Mouse (Mus musculus) left cerebral cortex, adult 2 months (tissue): ENCODE measurements around the gene Gid8. TPM values are rescaled to one million over a fixed set of nuclear protein-coding genes. Genes with fewer than 3 reads are reported as not detected.
A peak's percentile ranks its signal among the peaks of the same experiment; 100 is the strongest.
"Not testable (repeated sequence)": the region's sequence is repeated elsewhere in the genome, so short reads cannot be mapped to it uniquely, and the experiment has no call there.

ENCODE experiments used
- DNase-seq, 2 experiments: peaks; one replicate each; pipeline ENCODE4 v3.0.0; 2021 to 2022; ENCODE audit warnings: low spot score in 2 of 2, mixed read lengths in 1 of 2; ENCODE audit errors: extremely low spot score in 1 of 2
- H3K27ac ChIP-seq: fragments of 200-600 bp; 2 replicates; pipeline ENCODE4 v1.8.1; 2022
- H3K4me3 ChIP-seq: fragments of 200-600 bp; 2 replicates; pipeline ENCODE4 v1.8.1; 2022
- CTCF ChIP-seq: fragments of 200-600 bp; IDR thresholded peaks from 2 replicates; pipeline ENCODE4 v1.8.1; 2022; ENCODE audit warnings: antibody characterized with exemption, mild to moderate bottlenecking, moderate library complexity
- intact Hi-C: fragments of 180-260 bp; cut with DNase I; formaldehyde crosslinking; loops from one replicate; pipeline ENCODE4 v1.15.1; 2025
- total RNA-seq, 2 experiments: library from RNA; stranded (reverse); gene quantifications; 2 replicates each; pipeline ENCODE4 v1.2.3; 2021

Gid8 gene
- total RNA-seq, 2 experiments from 2014 or later, result 62.9 to 65.5 TPM

DNA sequence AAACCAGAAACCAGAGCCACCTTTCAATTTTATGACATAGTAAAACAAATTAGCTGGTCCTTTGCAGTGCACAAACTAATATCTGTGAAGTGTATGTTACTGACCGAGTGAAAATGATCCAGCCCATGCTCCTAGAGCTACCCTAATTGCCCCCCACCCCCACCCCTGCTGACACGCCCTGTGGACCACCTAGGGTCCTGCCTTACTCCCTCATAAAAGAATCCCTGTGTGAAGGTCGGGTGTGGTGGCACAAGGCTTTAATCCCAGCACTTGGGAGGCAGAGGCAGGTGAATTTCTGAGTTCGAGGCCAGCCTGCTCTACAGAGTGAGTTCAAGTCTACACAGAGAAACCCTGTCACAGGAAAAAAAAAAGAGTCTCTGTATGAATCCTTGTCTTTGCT lies 1.6 kb downstream of the Gid8 start:
- peak overlapping the region; percentile 94; the same call in 1 of the 2 replicates for H3K4me3 ChIP-seq
- no peak for DNase-seq
- no peak for TF ChIP-seq CTCF
- intact Hi-C loops, result no loop called here
- no peak overlapping the region for H3K27ac ChIP-seq

DNA sequence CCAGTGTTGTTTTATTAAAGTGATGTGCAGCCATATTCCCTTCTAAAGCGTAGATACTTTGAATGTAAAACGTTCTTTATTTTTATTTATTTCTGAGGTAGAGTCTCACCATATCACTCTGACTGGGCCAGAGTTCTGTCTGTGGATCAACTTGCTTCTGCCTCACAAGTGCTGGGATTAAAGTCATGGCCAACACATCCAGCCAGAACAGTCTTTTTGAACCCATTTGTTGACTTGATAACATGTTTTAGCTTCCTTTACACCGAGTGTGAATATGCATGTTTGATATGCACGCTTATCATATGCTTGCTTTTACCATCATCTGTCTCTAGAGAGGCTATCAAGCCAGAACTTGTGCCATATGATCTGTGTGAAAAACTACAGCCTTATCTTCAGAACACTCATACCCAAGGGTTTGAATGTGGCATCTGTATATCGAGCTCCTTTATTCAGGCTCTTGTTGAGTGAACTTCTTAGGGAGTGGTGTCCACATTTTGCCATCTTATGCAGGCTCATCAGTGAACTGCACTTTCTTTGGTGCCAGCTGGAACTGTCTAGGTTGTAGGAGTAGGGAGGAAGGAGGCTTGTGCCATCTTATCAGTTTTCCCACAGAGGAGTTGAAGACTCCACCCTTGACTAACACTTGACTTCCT lies 2.2 kb downstream of the Gid8 start:
- intact Hi-C loops, result no loop called here
- TF ChIP-seq CTCF, result no peak
- Histone ChIP-seq H3K27ac (no peak overlapping the region), H3K4me3 (no peak overlapping the region)
- DNase-seq, result no peak

DNA sequence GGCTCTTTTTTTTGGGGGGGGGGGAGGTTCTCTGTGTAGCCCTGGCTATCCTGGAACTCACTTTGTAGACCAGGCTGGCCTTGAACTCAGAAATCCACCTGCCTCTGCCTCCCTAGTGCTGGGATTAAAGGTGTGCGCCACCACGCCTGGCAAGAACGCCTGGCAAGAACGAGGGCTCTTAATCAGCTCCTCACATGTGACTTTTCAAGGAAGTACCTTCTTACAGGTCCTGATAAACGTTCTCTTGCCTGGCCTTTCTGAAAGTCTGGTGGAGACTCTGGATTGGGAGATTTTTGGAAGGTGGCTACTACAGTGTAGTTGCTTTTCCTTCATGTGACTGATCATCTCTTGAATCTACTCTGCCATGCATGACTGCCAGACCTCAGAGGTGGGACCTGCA lies 12.8 kb downstream of the Gid8 start:
- intact Hi-C loops, result loop anchor here (5.0 kb wide), 2 partner anchors 40 to 55 kb away; no protein-coding TSS in a partner anchor
- not testable (repeated sequence) for H3K4me3 ChIP-seq, DNase-seq, H3K27ac ChIP-seq

DNA sequence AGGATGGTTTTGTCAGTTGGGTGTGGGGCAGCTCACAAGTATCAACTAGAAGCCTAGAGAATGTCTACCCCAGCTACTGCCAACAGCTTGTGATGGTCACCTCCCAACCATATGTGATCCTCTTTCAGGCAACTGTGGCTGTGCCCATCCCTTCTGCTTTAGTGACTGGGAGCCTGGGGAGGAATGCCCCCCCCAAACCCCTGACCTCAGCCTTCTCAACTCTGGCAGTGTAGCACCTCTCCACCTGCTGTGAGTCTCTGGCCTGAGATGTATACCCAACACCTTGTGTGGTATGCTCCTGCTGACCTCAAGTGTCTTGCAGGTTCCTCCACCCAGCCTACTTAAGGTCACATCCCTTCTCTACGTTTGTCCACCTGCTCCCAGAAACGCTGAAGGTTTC lies 13.9 kb downstream of the Gid8 start:
- no peak for TF ChIP-seq CTCF
- intact Hi-C loops, result loop anchor here (5.0 kb wide), 2 partner anchors 42 to 57 kb away; no protein-coding TSS in a partner anchor

DNA sequence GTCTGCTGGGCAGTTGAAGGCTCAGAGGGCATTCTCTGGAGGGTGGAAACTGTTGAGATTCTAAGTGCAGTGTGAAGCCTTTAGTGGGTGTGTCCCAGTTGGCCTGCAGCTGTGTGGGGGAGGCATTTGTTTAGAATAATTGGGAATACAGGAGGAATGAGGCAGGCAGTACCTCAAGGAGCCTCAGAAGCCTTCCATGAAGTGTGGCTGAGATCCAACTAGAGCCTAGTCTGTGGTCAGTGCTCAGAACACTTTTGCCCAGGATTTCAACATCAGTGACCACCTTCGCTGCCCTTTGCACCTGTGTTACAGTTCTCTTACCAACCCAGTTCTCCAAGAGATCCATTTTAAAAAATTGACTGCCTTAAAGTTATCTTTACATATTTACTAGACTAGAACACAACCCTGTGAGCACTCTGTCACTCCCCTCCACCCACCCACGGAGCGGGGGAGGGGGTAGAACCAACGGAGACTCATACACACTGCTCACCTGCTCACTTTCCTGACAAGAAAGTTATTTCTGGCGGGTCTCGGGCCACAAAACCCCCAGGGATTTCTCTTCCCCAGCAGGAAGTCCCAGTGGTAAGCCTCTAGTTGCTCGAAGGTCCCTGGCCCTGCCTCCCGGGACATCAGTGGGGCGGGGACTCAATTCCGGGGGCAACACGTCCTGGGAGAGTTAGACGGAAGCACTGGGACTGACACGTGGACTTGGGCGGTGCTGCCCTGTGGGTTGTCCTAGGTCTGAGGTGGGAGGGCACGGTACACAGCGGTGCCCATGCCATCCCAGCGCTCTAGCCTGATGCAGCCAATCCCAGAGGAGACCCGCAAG lies 14.9 kb downstream of the Gid8 start, which contains the start of gene Slc17a9:
TSS of gene Slc17a9 (plus strand) at position 679 of the 829 bp plus-strand sequence.
- H3K27ac ChIP-seq, result no peak within 1 kb of the TSS
- intact Hi-C loops, result loop anchor here (5.0 kb wide), 2 partner anchors 42 to 57 kb away; no protein-coding TSS in a partner anchor
- no peak within 1 kb of the TSS for H3K4me3 ChIP-seq
- no peak for TF ChIP-seq CTCF
- no peak for DNase-seq

More for the DNA sequence above, 13.9 kb downstream of the Gid8 start:
- no peak for DNase-seq
- H3K27ac ChIP-seq, result no peak overlapping the region
- no peak overlapping the region for H3K4me3 ChIP-seq

DNA sequence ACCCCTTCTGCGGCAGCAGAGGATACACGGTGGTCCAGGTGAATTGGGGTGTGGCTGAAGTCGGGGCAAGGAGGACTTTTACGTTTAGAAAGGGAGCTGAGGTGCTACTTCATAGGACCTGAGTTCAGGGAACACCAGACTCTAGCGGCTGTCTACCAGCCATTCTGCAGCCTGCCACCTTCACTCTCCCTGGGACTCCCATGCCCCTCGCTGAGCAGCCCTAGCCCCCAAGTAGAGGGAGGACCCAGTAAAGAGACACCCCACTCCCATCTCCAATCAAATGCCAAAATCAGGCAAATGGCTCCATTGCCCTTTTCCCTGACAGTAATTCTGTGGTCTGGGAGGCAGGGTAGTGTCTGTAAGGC lies 15.5 kb downstream of the Gid8 start:
- intact Hi-C loops, result no loop called here
- DNase-seq, result no peak
- Histone ChIP-seq H3K27ac (no peak overlapping the region), H3K4me3 (no peak overlapping the region)
- no peak for TF ChIP-seq CTCF

DNA sequence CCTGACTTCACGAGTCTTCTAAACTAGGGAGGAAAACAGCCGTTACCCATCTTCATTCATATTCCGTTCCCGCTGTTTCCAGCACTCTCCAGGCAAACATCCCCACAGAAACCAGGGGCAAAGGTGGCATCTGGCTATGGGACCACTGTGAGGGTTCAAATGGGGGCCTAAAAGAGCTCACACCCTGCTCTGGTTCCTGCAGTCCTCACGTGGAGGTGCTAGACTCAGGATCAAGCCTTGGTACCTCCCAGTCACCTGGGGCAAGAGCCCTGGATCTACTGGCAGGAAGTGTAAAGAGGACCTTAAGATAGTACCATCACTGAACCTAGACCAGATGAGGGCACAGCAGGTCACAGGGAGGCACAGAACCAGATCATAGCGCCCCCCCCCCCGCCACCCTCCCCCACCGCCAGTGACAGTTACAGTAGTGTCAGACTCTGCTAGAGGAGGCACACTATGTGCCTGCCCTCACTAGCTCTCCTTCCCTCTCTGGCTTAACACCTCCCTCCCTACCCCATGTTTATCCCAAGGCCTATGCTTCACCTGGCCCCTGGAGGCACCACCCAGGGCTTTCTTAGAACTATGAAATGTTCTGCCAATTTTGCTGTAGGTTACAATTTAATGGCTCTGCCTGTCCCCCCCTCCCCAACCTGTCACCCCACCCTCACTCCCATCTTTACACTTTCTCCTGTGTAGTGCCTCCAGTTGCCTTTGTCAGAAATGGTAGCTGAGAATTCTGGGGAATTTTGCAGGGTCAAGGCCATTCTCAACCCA lies 16.1 kb downstream of the Gid8 start:
- no peak overlapping the region for H3K27ac ChIP-seq
- no peak for TF ChIP-seq CTCF
- intact Hi-C loops, result no loop called here

DNA sequence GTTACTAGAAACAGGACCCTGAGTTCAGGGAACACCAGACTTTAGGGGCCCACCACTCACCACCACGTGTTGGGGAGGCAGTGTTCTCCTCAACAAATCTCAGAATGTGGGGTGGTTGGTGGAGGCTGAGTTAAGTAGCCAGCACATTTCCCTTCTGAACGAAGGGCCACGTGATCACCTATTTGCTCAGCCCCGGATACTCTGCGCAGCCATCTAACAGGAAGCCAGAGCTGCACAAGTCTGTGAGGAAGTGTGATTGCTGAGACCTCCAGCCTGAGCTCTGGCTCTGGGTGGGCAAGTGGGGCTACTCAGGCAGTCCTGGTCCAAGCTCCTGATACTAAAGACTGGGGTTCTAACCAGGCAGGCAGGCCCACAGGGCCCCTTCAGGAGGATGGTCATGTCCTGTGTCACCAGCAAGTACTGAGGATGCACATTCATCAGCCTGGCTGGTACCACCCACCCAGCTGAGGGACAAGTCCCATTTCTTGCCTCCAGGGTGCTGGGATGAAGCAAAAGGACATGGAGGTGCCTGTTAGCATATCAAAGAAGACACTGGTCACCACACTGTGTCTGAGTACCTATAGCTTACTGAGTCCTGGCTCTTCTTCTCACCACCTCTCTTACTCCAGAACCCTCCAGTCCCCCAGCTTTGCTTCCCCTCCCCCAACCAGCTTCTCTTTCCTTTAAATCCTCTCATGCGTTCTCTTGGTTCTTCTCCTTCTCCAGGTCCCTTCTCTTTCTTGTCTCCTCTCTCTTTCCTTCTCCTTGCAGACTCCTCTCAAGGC lies 16.9 kb downstream of the Gid8 start:
- Histone ChIP-seq H3K4me3 (no peak overlapping the region), H3K27ac (no peak overlapping the region)
- intact Hi-C loops, result no loop called here
- DNase-seq, result no peak
- TF ChIP-seq CTCF, result no peak

More for the DNA sequence above, 16.1 kb downstream of the Gid8 start:
- H3K4me3 ChIP-seq, result no peak overlapping the region
- DNase-seq, result no peak

DNA sequence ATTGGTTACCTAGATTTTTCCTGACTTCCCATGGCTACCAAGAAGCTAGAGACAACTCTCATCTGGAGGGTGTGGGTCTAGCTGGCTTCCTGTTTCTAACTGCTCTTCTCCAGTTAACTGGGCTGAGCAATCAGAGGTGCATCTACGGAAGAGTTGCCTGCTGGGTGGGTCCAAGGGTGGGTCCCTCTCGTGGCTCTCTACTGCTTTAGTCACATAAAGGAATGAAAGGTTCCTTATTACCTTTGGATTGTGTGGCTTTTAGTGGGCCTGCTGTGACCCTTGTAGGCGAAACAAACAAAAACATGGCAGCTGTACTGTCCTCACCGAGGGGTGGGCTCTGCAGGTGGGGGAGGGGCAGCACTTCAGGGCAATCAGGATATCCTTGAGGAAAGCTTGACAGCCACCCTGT lies 17.7 kb downstream of the Gid8 start:
- intact Hi-C loops, result no loop called here
- H3K4me3 ChIP-seq, result no peak overlapping the region
- H3K27ac ChIP-seq, result no peak overlapping the region
- DNase-seq, result no peak
- no peak for TF ChIP-seq CTCF

DNA sequence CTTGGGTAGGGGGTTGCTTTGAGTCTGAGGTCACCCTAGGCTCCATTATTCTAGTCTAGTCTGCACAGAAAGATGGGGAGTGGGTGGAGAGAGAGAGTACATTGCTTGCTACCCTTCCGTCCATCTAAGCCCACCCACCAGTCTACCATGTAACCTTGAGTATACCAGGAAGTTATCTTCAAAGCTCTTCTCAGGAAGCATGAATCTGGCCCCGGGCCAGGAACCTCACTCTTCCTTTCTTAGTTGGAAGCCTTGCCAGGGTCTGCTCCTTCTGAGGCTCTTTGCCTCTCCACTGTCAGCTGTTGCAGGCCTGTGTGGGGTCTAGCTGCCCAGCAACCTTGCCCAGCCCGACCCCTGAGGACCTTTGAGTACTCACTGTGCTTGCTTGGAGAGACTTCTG lies 21.1 kb downstream of the Gid8 start:
- intact Hi-C loops, result no loop called here
- TF ChIP-seq CTCF, result no peak
- Histone ChIP-seq H3K4me3 (no peak overlapping the region), H3K27ac (no peak overlapping the region)
- DNase-seq, result no peak

DNA sequence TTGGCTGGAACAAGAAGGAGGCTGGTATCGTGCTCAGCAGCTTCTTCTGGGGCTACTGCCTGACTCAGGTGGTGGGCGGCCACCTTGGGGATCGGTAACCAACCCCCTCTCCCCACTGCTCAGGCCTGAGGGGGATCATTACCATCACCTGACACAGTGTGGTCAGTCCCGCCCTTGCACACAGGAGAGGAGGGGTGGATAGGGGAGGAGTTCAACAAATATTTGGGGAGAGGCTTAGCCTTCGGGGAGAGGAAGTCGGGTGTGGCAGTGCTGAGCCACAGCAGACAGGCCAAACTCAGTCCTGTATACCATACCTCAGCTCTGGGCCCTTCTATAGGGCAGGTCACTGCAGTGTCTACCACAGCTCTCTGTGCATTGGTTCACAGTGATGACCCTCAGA lies 22.1 kb downstream of the Gid8 start:
- no peak for TF ChIP-seq CTCF
- intact Hi-C loops, result no loop called here
- no peak for DNase-seq

More for the DNA sequence above, 22.1 kb downstream of the Gid8 start:
- Histone ChIP-seq H3K4me3 (no peak overlapping the region), H3K27ac (no peak overlapping the region)
